27 mouse cellular contexts compared by ENCODE assay signal in the genomic region with DNA sequence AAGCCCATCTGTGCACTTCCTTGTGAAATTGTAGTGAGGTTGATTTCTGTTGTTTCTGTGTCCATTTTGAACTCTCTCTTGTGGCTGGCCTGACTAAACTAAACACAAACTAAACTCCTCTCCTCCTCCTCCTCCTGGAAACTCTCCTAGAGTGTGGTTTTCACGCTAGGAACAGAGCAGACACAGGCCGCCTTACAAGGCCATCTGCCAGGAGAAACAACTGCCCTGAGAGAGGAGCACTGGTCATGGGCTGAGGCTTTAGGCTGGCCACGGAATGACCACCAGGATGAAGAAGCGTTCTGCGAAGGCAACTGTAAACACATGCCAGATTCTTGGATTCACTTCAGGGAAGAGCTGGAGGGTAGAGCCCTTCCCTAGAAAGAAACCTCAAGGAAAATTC. TPM values are rescaled to one million over a fixed set of nuclear protein-coding genes. Genes with fewer than 3 reads are reported as not detected.
DNase-seq lines count a peak whose midpoint lies in the region; ATAC-seq lines count a peak whose summit lies in the region.
"Had no signal": no experiment of that assay in that cellular context is flagged by ENCODE, and none has a peak within 500 bp of the region (broad histone marks: within the 10 kb centered on the region; RNA-seq: fewer than 3 reads in every experiment).

No protein-coding gene starts in this region.

- no peak overlapping the region for H3K4me3 ChIP-seq in intestine, embryonic 16.5 days (ENCODE audit: low read length)
- H3K4me3 ChIP-seq in intestine, embryonic 15.5 days (replicated peaks): no peak overlapping the region
- H3K4me3 ChIP-seq: embryonic facial prominence, embryonic 12.5 days; forebrain, embryonic 10.5 days; gastrocnemius, adult 2 months; heart, embryonic 13.5 days; hindbrain, embryonic 12.5 days had no signal

- no peaks in the 10 kb centered on the region for H3K27me3 ChIP-seq in intestine, embryonic 16.5 days (replicated peaks; ENCODE audit: control insufficient read depth, insufficient read depth, low read length)
- no peaks in the 10 kb centered on the region for H3K27me3 ChIP-seq in intestine, embryonic 15.5 days (replicated peaks)
- H3K27me3 ChIP-seq: embryonic facial prominence, embryonic 12.5 days; heart, embryonic 13.5 days; hindbrain, embryonic 12.5 days; Patski had no signal

- no peak overlapping the region for H3K4me2 ChIP-seq in intestine, embryonic 16.5 days (ENCODE audit: low read depth, low read length)
- no peak overlapping the region for H3K4me2 ChIP-seq in intestine, embryonic 15.5 days (replicated peaks)
- H3K4me2 ChIP-seq: embryonic facial prominence, embryonic 12.5 days; heart, embryonic 13.5 days; hindbrain, embryonic 12.5 days had no signal

- H3K9me3 ChIP-seq in intestine, embryonic 16.5 days (ENCODE audit: control insufficient read depth, low read length): no peaks in the 10 kb centered on the region
- H3K9me3 ChIP-seq in intestine, embryonic 15.5 days: no peaks in the 10 kb centered on the region
- H3K9me3 ChIP-seq: embryonic facial prominence, embryonic 12.5 days; forebrain, embryonic 10.5 days; G1E; heart, embryonic 13.5 days; hindbrain, embryonic 12.5 days had no signal

- H3K27ac ChIP-seq in intestine, embryonic 16.5 days (ENCODE audit: low read length): no peak overlapping the region
- H3K27ac ChIP-seq in intestine, embryonic 15.5 days: no peak overlapping the region
- H3K27ac ChIP-seq: embryonic facial prominence, embryonic 12.5 days; forebrain, embryonic 10.5 days; gastrocnemius, adult 2 months; heart, embryonic 13.5 days; hindbrain, embryonic 12.5 days had no signal

- H3K9ac ChIP-seq in intestine, embryonic 16.5 days (ENCODE audit: low read depth, low read length): peak overlapping the region; percentile 6; the same call in 1 of the 2 replicates
- no peak overlapping the region for H3K9ac ChIP-seq in intestine, embryonic 15.5 days
- H3K9ac ChIP-seq: embryonic facial prominence, embryonic 12.5 days; heart, embryonic 13.5 days; hindbrain, embryonic 12.5 days had no signal

- DNase-seq in 3134 (ENCODE audit: extremely low read depth, insufficient read length, low spot score): peak; percentile 54
- peak; percentile 19 for DNase-seq in Muller cell, postnatal 12 days (ENCODE audit: inconsistent ontology term)
- peak; percentile 87 for DNase-seq in fibroblast of lung, adult 2 months (ENCODE audit: low read depth)
- no peak for DNase-seq in thymus, postnatal 4 days
- DNase-seq: adrenal gland, adult 2 months; adrenal gland, postnatal 36 days; B cell, adult 2 months; cerebellum, adult 2 months; cerebellum, postnatal 10 days; gastrocnemius, adult 2 months; gastrocnemius, postnatal 25 days; heart, postnatal 10 days; heart, postnatal 4 days had no signal

- no peaks in the 10 kb centered on the region; the same call in 1 of the 2 replicates for H3K4me1 ChIP-seq in intestine, embryonic 16.5 days (ENCODE audit: control insufficient read depth, insufficient read depth, low read length)
- H3K4me1 ChIP-seq in intestine, embryonic 15.5 days (replicated peaks): 0 out of 2 replicates have a peak, but pooled peaks cover 3% of the 10 kb centered on the region
- H3K4me1 ChIP-seq: embryonic facial prominence, embryonic 12.5 days; forebrain, embryonic 10.5 days; heart, embryonic 13.5 days; hindbrain, embryonic 12.5 days had no signal

- no peak for ATAC-seq in intestine, embryonic 16.5 days
- no peak for ATAC-seq in intestine, embryonic 15.5 days
- ATAC-seq in megakaryocyte progenitor cell, adult 5-6 weeks (replicated peaks; ENCODE audit: poor library complexity): no peak
- ATAC-seq: activated CD4-positive, CD25-positive, alpha-beta regulatory T cell, adult 4 months; CD4-positive, CD25-positive, alpha-beta regulatory T cell, adult 4 months; forebrain, embryonic 14.5 days; hindbrain, embryonic 16.5 days; inflammation-experienced regulatory T-cells, adult 6 months; Patski had no signal

- H3K36me3 ChIP-seq in intestine, embryonic 16.5 days (ENCODE audit: control insufficient read depth, insufficient read depth, low read length): no peaks in the 10 kb centered on the region
- no peaks in the 10 kb centered on the region for H3K36me3 ChIP-seq in intestine, embryonic 15.5 days
- H3K36me3 ChIP-seq: embryonic facial prominence, embryonic 12.5 days; forebrain, embryonic 10.5 days; G1E; heart, embryonic 13.5 days; hindbrain, embryonic 12.5 days had no signal

- WGBS in intestine, embryonic 16.5 days: 70% methylated on average over 5 of the region's 5 CpGs
- 57% methylated on average over 5 of the region's 5 CpGs for WGBS in intestine, embryonic 15.5 days

RNA-seq across cellular contexts. Expression of a gene that starts 8.9 kb away (rescaled TPM):
- 31.2 and 33.4 TPM in 2 replicates for polyA plus RNA-seq in intestine, embryonic 16.5 days (2015; fragmentation: Nextera tagmentation; extraction: Ambion mirVana)
- polyA plus RNA-seq in intestine, embryonic 15.5 days (2015; fragmentation: Nextera tagmentation; extraction: Ambion mirVana): 50.2 and 54.9 TPM in 2 replicates
- total RNA-seq in megakaryocyte progenitor cell, adult 5-6 weeks (2015): 215 and 245 TPM in 2 replicates
- total RNA-seq in megakaryocyte progenitor cell, adult 5-6 weeks (2017): 189 and 232 TPM in 2 replicates

RNA-seq across cellular contexts. Expression of a gene that starts 56.3 kb away (rescaled TPM):
- polyA plus RNA-seq in intestine, embryonic 16.5 days (2015; fragmentation: Nextera tagmentation; extraction: Ambion mirVana): 16.4 and 16.8 TPM in 2 replicates
- 21.5 and 25.0 TPM in 2 replicates for polyA plus RNA-seq in intestine, embryonic 15.5 days (2015; fragmentation: Nextera tagmentation; extraction: Ambion mirVana)
- total RNA-seq in megakaryocyte progenitor cell, adult 5-6 weeks (2015): 39.1 and 39.8 TPM in 2 replicates
- 22.2 and 30.3 TPM in 2 replicates for total RNA-seq in megakaryocyte progenitor cell, adult 5-6 weeks (2017)
